Mouse (Mus musculus): ENCODE measurements around the gene Irx5.

- TF ChIP-seq CTCF (IDR thresholded peaks at IDR 0.05; ENCODE audit: borderline replicate concordance, insufficient read depth, low read depth, low read length) = no peak
- no peak for TF ChIP-seq POLR2A (IDR thresholded peaks at IDR 0.05; ENCODE audit: borderline replicate concordance, insufficient read depth, low read length)
Measured at GRCm38 (mm10) chr8:92333406-92333805, 24.0 kb upstream of the Irx5 start.

Measured in cerebellum, adult 2 months (tissue).